Mouse (Mus musculus): Measurements from ENCODE around the gene Gm43638. TPM values are rescaled to one million over a fixed set of nuclear protein-coding genes. Genes with fewer than 3 reads are reported as not detected.
"Not testable (repeated sequence)": the region's sequence is repeated elsewhere in the genome, so short reads cannot be mapped to it uniquely, and the experiment has no call there.

Gm43638 gene
- total and polyA plus RNA-seq, 2 experiments from 2014 or later, result not detected

DNA sequence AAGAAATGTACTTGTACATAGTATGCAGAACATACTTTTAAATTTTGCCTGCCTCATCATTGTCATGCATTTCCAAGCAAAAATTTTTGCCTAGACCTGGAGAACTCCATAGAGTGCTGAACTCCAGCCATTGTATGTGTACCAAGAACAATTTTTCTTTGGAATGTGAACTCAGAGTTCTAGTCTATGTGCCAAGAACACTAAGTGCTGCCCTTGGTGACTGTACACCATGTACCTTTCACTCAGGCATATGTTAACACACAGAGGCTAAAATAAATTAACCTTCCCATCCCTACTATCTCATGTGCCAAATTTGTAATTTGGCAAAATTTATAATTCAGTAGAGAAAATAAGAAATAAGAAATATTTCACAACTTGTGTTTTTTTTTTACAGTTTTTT lies 12.3 kb upstream of the Gm43638 start:
- Histone ChIP-seq H3K27me3 (ENCODE audit: insufficient read depth, low read length) (no peaks in the 10 kb centered on the region), H3K27ac (ENCODE audit: low read depth, low read length) (no peak overlapping the region), H3K4me2 (ENCODE audit: low read depth) (no peak overlapping the region), H3K9ac (no peak overlapping the region), H3K4me3 (ENCODE audit: low read depth, low read length) (no peak overlapping the region), H3K36me3 (ENCODE audit: insufficient read depth) (no peaks in the 10 kb centered on the region), H3K4me1 (ENCODE audit: insufficient read depth) (no peaks in the 10 kb centered on the region), H3K9me3 (ENCODE audit: low read length) (no peaks in the 10 kb centered on the region)
- TF ChIP-seq CTCF (IDR thresholded peaks at IDR 0.05; ENCODE audit: low read depth), result no peak
- DNase-seq, result no peak
- no peak for ATAC-seq

DNA sequence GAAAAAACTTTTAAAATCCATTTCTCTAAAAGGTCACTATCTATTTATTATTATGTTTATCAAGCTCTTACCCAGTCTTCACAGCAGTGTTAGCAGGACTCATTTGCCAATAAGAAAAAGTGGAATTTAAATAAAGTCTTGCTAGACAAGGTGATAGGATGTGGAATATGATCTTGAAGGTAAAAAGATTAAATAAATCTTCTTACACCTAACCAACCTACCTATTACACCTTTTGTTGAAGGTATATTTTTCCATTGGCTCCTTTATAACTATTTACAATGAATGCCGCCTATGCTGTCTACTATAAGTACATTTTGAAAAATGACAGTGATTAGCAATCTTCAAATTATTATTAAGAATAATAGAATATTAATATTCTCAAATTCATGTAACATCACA lies 4.2 kb upstream of the Gm43638 start, which contains the start of gene Ugt2a1:
Ugt2a1 (minus strand) TSS at position 101 of the 400 bp plus-strand sequence.
- H3K9me3 ChIP-seq (ENCODE audit: low read length), result no peaks in the 10 kb centered on the region
- H3K4me3 ChIP-seq (ENCODE audit: low read depth, low read length), result no peak within 1 kb of the TSS
- no peak within 1 kb of the TSS for H3K27ac ChIP-seq (ENCODE audit: low read depth, low read length)
- 91% methylated on average over 1 of the region's 1 CpGs for WGBS
- H3K9ac ChIP-seq, result no peak within 1 kb of the TSS
- no peak for ATAC-seq
- no peak for TF ChIP-seq CTCF (IDR thresholded peaks at IDR 0.05; ENCODE audit: low read depth)
- H3K27me3 ChIP-seq (ENCODE audit: insufficient read depth, low read length), result no peaks in the 10 kb centered on the region
- H3K36me3 ChIP-seq (ENCODE audit: insufficient read depth), result no peaks in the 10 kb centered on the region
- H3K4me2 ChIP-seq (ENCODE audit: low read depth), result no peak within 1 kb of the TSS
- no peak for DNase-seq
- H3K4me1 ChIP-seq (ENCODE audit: insufficient read depth), result no peaks in the 10 kb centered on the region

GRCm38 (mm10) chr5:87482160-87482559 lies 4.4 kb downstream of the Gm43638 start, which contains the start of gene Ugt2a2:
Ugt2a2 (minus strand) TSS chr5:87482260.
- Histone ChIP-seq H3K4me1 (ENCODE audit: insufficient read depth) (no peaks in the 10 kb centered on the region), H3K27ac (ENCODE audit: low read depth, low read length) (no peak within 1 kb of the TSS), H3K36me3 (ENCODE audit: insufficient read depth) (no peaks in the 10 kb centered on the region), H3K27me3 (ENCODE audit: insufficient read depth, low read length) (no peaks in the 10 kb centered on the region), H3K4me3 (ENCODE audit: low read depth, low read length) (no peak within 1 kb of the TSS), H3K4me2 (ENCODE audit: low read depth) (no peak within 1 kb of the TSS), H3K9me3 (ENCODE audit: low read length) (no peaks in the 10 kb centered on the region), H3K9ac (no peak within 1 kb of the TSS)
- ATAC-seq, result no peak
- 74% methylated on average over 5 of the region's 5 CpGs for WGBS
- TF ChIP-seq CTCF (IDR thresholded peaks at IDR 0.05; ENCODE audit: low read depth), result no peak
- no peak for DNase-seq

DNA sequence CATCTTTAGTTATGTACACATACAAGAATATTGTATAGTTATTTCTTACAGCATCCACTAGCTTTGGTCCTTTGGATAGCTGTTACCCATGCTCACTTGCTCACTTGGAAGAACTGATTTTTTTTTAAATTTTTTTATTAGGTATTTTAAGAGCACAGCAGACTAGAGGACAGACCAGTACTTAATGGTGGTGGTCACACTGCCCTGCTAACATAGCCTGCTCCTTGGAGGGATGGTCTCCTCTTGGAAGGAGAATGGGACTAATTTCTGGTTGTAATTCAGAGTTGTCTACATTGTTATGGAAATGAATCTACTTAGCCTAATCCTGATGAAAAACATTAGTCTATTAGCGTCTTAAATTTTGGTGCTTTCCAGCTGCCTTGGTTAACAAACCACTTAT lies 27.8 kb downstream of the Gm43638 start:
- Histone ChIP-seq H3K9ac (no peak overlapping the region), H3K36me3 (ENCODE audit: insufficient read depth) (no peaks in the 10 kb centered on the region), H3K27ac (ENCODE audit: low read depth, low read length) (no peak overlapping the region), H3K9me3 (ENCODE audit: low read length) (no peaks in the 10 kb centered on the region), H3K4me3 (ENCODE audit: low read depth, low read length) (no peak overlapping the region), H3K4me2 (ENCODE audit: low read depth) (no peak overlapping the region), H3K27me3 (ENCODE audit: insufficient read depth, low read length) (no peaks in the 10 kb centered on the region), H3K4me1 (ENCODE audit: insufficient read depth) (no peaks in the 10 kb centered on the region)
- TF ChIP-seq CTCF (IDR thresholded peaks at IDR 0.05; ENCODE audit: low read depth), result no peak
- DNase-seq, result no peak
- no peak for ATAC-seq
- 2% methylated on average over 1 of the region's 1 CpGs for WGBS

DNA sequence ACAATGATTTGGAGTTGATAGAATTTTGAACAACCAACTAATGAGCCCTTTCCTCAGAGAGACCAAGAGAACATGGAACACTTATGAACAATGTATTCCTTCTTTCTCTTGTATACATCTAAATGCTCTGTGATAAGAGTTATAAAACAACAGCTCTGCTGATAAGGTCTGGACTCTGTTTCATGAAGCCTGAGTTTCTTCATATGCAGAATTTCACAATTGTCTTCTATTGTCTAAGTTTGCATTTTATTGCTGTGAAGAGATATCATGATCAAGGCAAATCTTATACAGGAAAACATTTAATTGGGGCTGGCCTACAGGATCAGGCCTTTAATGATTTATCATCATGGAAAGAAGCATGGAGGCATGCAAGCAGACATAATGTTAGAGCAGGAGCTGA lies 28.9 kb downstream of the Gm43638 start:
- H3K27ac ChIP-seq (ENCODE audit: low read depth, low read length), result no peak overlapping the region
- H3K4me1 ChIP-seq (ENCODE audit: insufficient read depth), result no peaks in the 10 kb centered on the region
- no peak overlapping the region for H3K9ac ChIP-seq
- ATAC-seq (no peak), DNase-seq (no peak)
- no peaks in the 10 kb centered on the region for H3K36me3 ChIP-seq (ENCODE audit: insufficient read depth)
- no peaks in the 10 kb centered on the region for H3K27me3 ChIP-seq (ENCODE audit: insufficient read depth, low read length)
- H3K9me3 ChIP-seq (ENCODE audit: low read length), result no peaks in the 10 kb centered on the region
- H3K4me3 ChIP-seq (ENCODE audit: low read depth, low read length), result no peak overlapping the region
- TF ChIP-seq CTCF (IDR thresholded peaks at IDR 0.05; ENCODE audit: low read depth), result no peak
- no peak overlapping the region for H3K4me2 ChIP-seq (ENCODE audit: low read depth)

- DNase-seq (no peak), ATAC-seq (no peak)
- Histone ChIP-seq H3K27me3 (ENCODE audit: insufficient read depth, low read length) (no peaks in the 10 kb centered on the region), H3K9me3 (ENCODE audit: low read length) (no peaks in the 10 kb centered on the region), H3K4me3 (ENCODE audit: low read depth, low read length) (no peak overlapping the region), H3K27ac (ENCODE audit: low read depth, low read length) (no peak overlapping the region), H3K4me1 (ENCODE audit: insufficient read depth) (no peaks in the 10 kb centered on the region), H3K36me3 (ENCODE audit: insufficient read depth) (no peaks in the 10 kb centered on the region), H3K4me2 (ENCODE audit: low read depth) (no peak overlapping the region), H3K9ac (no peak overlapping the region)
- 96% methylated on average over 3 of the region's 3 CpGs for WGBS
- no peak for TF ChIP-seq CTCF (IDR thresholded peaks at IDR 0.05; ENCODE audit: low read depth)
These were observed 30.3 kb downstream of the Gm43638 start for GRCm38 (mm10) chr5:87456216-87456850.

DNA sequence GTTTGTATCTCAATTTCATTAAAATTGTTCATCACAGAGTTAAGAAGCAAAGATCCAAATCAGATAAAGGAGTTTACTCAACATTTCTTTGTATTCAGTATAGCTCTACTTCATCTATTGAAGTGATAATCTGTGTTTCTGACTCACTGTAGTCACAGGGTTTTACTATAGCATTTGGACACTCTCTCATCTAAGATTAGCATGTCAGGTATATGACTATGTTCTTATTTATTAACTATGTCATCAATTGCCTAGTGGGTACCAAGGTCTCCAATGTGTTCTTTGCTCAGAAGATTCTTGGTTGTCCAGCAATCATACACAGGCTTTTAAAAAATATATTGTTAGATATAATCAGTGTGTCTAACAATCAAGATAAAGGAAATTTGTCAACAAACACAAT lies 31.1 kb downstream of the Gm43638 start:
- no peak for TF ChIP-seq CTCF (IDR thresholded peaks at IDR 0.05; ENCODE audit: low read depth)

DNA sequence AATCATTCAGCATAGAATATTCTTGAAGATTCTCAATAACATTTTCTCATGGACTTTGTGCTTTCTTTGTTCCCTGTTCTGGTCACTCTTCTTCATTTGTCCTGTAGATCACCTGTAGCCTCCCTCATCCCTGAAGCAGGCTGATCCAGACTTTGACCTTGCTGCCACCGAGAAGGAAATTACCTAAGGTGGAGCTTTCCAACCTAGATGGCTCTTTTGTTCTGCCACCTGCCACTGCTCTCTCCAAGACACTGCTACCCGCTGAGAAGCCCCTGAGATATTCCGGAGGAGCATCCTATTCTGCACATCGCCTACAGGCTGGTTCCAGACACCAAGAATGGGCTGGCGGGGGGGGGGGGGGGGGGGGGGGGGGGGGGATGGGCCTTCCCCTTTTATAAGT lies 34.1 kb downstream of the Gm43638 start:
- H3K4me1 ChIP-seq (ENCODE audit: insufficient read depth); ATAC-seq; H3K9me3 ChIP-seq (ENCODE audit: low read length); H3K27ac ChIP-seq (ENCODE audit: low read depth, low read length); H3K27me3 ChIP-seq (ENCODE audit: insufficient read depth, low read length); H3K4me3 ChIP-seq (ENCODE audit: low read depth, low read length); H3K9ac ChIP-seq; H3K4me2 ChIP-seq (ENCODE audit: low read depth); DNase-seq; H3K36me3 ChIP-seq (ENCODE audit: insufficient read depth): not testable (repeated sequence)
- WGBS, result 81% methylated on average over 4 of the region's 5 CpGs

More for the DNA sequence above, 31.1 kb downstream of the Gm43638 start:
- Histone ChIP-seq H3K9ac (no peak overlapping the region), H3K27me3 (ENCODE audit: insufficient read depth, low read length) (no peaks in the 10 kb centered on the region), H3K4me3 (ENCODE audit: low read depth, low read length) (no peak overlapping the region), H3K27ac (ENCODE audit: low read depth, low read length) (no peak overlapping the region), H3K36me3 (ENCODE audit: insufficient read depth) (no peaks in the 10 kb centered on the region), H3K4me2 (ENCODE audit: low read depth) (no peak overlapping the region), H3K9me3 (ENCODE audit: low read length) (no peaks in the 10 kb centered on the region), H3K4me1 (ENCODE audit: insufficient read depth) (no peaks in the 10 kb centered on the region)
- no peak for DNase-seq
- no peak for ATAC-seq
